Mouse (Mus musculus): ENCODE data around the gene Mgst2. TPM values are rescaled to one million over a fixed set of nuclear protein-coding genes. Genes with fewer than 3 reads are reported as not detected.

Mgst2 gene
- total RNA-seq, 2 experiments from 2014 or later, result 1.6 TPM

GRCm38 (mm10) chr3:51701281-51701751, 41.2 kb downstream of the Mgst2 start:
- peak; percentile 88 for DNase-seq

GRCm38 (mm10) chr3:51701950-51702349, 41.8 kb downstream of the Mgst2 start:
- DNase-seq, result peak; percentile 28

GRCm38 (mm10) chr3:51702701-51703286, 42.6 kb downstream of the Mgst2 start:
- no peak for DNase-seq

GRCm38 (mm10) chr3:51703478-51703877, 43.3 kb downstream of the Mgst2 start:
- no peak for DNase-seq

GRCm38 (mm10) chr3:51705220-51705619, 45.1 kb downstream of the Mgst2 start:
- DNase-seq, result no peak

GRCm38 (mm10) chr3:51708375-51708745, 48.2 kb downstream of the Mgst2 start:
- DNase-seq, result no peak

- DNase-seq, result peak; percentile 91
Measured at GRCm38 (mm10) chr3:51708746-51709411, 48.7 kb downstream of the Mgst2 start.

- DNase-seq, result no peak
Measured at GRCm38 (mm10) chr3:51712382-51712781, 52.2 kb downstream of the Mgst2 start.

- DNase-seq, result no peak
Measured at GRCm38 (mm10) chr3:51713233-51713632, 53.1 kb downstream of the Mgst2 start.

GRCm38 (mm10) chr3:51714469-51714868, 54.3 kb downstream of the Mgst2 start:
- DNase-seq, result no peak

GRCm38 (mm10) chr3:51717455-51717854, 57.3 kb downstream of the Mgst2 start:
- no peak for DNase-seq

- peak; percentile 37 for DNase-seq
Measured at GRCm38 (mm10) chr3:51717909-51718308, 57.7 kb downstream of the Mgst2 start.

- peak; percentile 50 for DNase-seq
Measured at GRCm38 (mm10) chr3:51719373-51719772, 59.2 kb downstream of the Mgst2 start.

GRCm38 (mm10) chr3:51719982-51720381, 59.8 kb downstream of the Mgst2 start:
- DNase-seq, result no peak

- no peak for DNase-seq
Measured at GRCm38 (mm10) chr3:51726257-51726656, 66.1 kb downstream of the Mgst2 start.

GRCm38 (mm10) chr3:51727487-51727886, 67.3 kb downstream of the Mgst2 start:
- no peak for DNase-seq

GRCm38 (mm10) chr3:51727968-51728367, 67.8 kb downstream of the Mgst2 start:
- DNase-seq, result no peak

GRCm38 (mm10) chr3:51728456-51728855, 68.3 kb downstream of the Mgst2 start:
- DNase-seq, result peak; percentile 33

GRCm38 (mm10) chr3:51729109-51729918, 69.2 kb downstream of the Mgst2 start:
- no peak for DNase-seq

- DNase-seq, result no peak
Measured at GRCm38 (mm10) chr3:51730662-51731061, 70.5 kb downstream of the Mgst2 start.

GRCm38 (mm10) chr3:51731949-51732636, 71.9 kb downstream of the Mgst2 start:
- DNase-seq, result no peak

Measured in heart, postnatal 4 days (tissue).